8 mouse cellular contexts compared by ENCODE assay signal in the genomic region with DNA sequence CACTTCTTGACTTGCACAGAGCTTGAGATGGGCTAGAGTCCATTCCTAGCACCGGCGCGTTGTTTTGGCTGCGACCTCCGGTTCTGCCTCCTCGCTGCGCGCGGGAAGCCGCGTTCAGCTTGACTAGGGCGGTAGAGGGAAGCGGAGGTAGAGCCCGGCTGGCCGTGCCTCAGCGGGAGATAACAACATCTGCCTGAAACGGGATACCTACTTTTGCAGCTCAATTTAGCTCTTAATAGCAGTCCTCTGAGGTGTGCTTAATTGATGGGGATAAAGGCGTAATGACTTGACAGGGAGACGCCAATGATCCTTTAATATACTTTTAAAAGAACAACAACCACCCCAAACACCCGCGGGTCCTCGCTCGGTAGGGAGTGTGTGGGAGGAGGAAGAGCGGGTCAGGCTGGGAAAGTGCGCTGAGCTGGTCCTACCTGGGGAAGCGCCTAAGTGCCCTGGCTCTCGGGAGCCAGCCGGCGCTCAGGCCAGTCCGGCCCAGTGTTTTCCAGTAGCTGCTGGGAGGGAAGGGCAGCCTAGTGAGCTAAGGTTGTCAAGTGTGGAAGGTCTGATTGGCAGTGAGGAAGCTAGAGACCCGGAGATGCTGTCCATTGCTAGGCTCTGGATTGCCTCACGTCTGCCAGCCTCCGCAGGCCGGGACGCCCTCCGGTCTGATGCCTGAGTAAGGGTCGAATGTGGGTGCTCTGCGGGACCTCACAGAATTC. TPM values are rescaled to one million over a fixed set of nuclear protein-coding genes. Genes with fewer than 3 reads are reported as not detected.
DNase-seq lines count a peak whose midpoint lies in the region; ATAC-seq and TF ChIP-seq lines count a peak whose summit lies in the region.

No protein-coding gene starts in this region.

- no peaks in the 10 kb centered on the region for H3K9me3 ChIP-seq in embryonic facial prominence, embryonic 15.5 days (replicated peaks)
- no peaks in the 10 kb centered on the region for H3K9me3 ChIP-seq in intestine, embryonic 15.5 days
- H3K9me3 ChIP-seq in midbrain, embryonic 11.5 days (ENCODE audit: control insufficient read depth, low read length) = no peaks in the 10 kb centered on the region

- H3K27ac ChIP-seq in left cerebral cortex, adult 2 months = peak overlapping the region; percentile 99
- H3K27ac ChIP-seq in bone marrow macrophage, adult 2 months (ENCODE audit: insufficient read depth, low read depth, low read length) = no peak overlapping the region
- H3K27ac ChIP-seq in embryonic facial prominence, embryonic 15.5 days (replicated peaks) = no peak overlapping the region
- no peak overlapping the region for H3K27ac ChIP-seq in intestine, embryonic 15.5 days
- peak overlapping the region; percentile 61 for H3K27ac ChIP-seq in midbrain, embryonic 11.5 days (ENCODE audit: low read depth, low read length)

- WGBS in embryonic facial prominence, embryonic 15.5 days = 2% methylated on average over 38 of the region's 38 CpGs
- WGBS in intestine, embryonic 15.5 days = 2% methylated on average over 38 of the region's 38 CpGs
- under 1% methylated on average over 38 of the region's 38 CpGs for WGBS in midbrain, embryonic 11.5 days

- no peak for TF ChIP-seq CTCF in left cerebral cortex, adult 2 months (IDR thresholded peaks at IDR 0.05)
- TF ChIP-seq CTCF in bone marrow macrophage, adult 2 months (IDR thresholded peaks at IDR 0.05; ENCODE audit: low read depth, low read length) = no peak

- no peaks in the 10 kb centered on the region for H3K36me3 ChIP-seq in embryonic facial prominence, embryonic 15.5 days
- no peaks in the 10 kb centered on the region for H3K36me3 ChIP-seq in intestine, embryonic 15.5 days
- no peaks in the 10 kb centered on the region for H3K36me3 ChIP-seq in midbrain, embryonic 11.5 days (ENCODE audit: control insufficient read depth, insufficient read depth, low read length)

- H3K4me1 ChIP-seq in bone marrow macrophage, adult 2 months (ENCODE audit: control insufficient read depth, insufficient read depth, low read length) = no peaks in the 10 kb centered on the region
- H3K4me1 ChIP-seq in embryonic facial prominence, embryonic 15.5 days = peaks cover 22% of the 10 kb centered on the region
- peaks cover 7% of the 10 kb centered on the region for H3K4me1 ChIP-seq in intestine, embryonic 15.5 days (replicated peaks)
- peaks cover 46% of the 10 kb centered on the region for H3K4me1 ChIP-seq in midbrain, embryonic 11.5 days (ENCODE audit: control insufficient read depth, insufficient read depth, low read length)

- intact Hi-C loops in left cerebral cortex, adult 2 months (cut with DNase I) = loop anchor here (5.0 kb wide), 1 partner anchor 367 kb away; no protein-coding TSS in a partner anchor

- DNase-seq in left cerebral cortex, adult 2 months (ENCODE audit: extremely low spot score in 1 of 2, low spot score in 2 of 2) = peak in 1 of 2 experiments; percentile 53
- DNase-seq in left cerebral cortex, adult 11 months (ENCODE audit: low spot score) = no peak
- peak; percentile 96 for DNase-seq in midbrain, embryonic 11.5 days (ENCODE audit: low spot score, missing footprints)
- no peak for DNase-seq in gastrocnemius, postnatal 4 days (ENCODE audit: low spot score in 2 of 2)
- no peak for DNase-seq in ovary, adult 18-20 months (ENCODE audit: low spot score)

- peak overlapping the region; percentile 54 for H3K4me3 ChIP-seq in left cerebral cortex, adult 2 months
- 0 out of 2 replicates have a peak overlapping the region, but pooled peaks have one; percentile 18 for H3K4me3 ChIP-seq in bone marrow macrophage, adult 2 months (ENCODE audit: insufficient read depth, low read length)
- H3K4me3 ChIP-seq in embryonic facial prominence, embryonic 15.5 days (replicated peaks) = peak overlapping the region; percentile 37
- peak overlapping the region; percentile 32 for H3K4me3 ChIP-seq in intestine, embryonic 15.5 days (replicated peaks)
- peak overlapping the region; percentile 33 for H3K4me3 ChIP-seq in midbrain, embryonic 11.5 days (ENCODE audit: low read depth, low read length)

- TF ChIP-seq POLR2A in bone marrow macrophage, adult 2 months (IDR thresholded peaks at IDR 0.05; ENCODE audit: borderline replicate concordance, low read depth, low read length) = no peak

- peak; percentile 55; the same call in 1 of the 2 replicates for ATAC-seq in embryonic facial prominence, embryonic 15.5 days (ENCODE audit: insufficient number of reproducible peaks, low FRiP score, low TSS enrichment, low read depth)
- ATAC-seq in intestine, embryonic 15.5 days = peak; percentile 62
- ATAC-seq in midbrain, embryonic 11.5 days (ENCODE audit: low FRiP score) = peak; percentile 54

- H3K4me2 ChIP-seq in embryonic facial prominence, embryonic 15.5 days (replicated peaks) = peak overlapping the region; percentile 59
- peak overlapping the region; percentile 62 for H3K4me2 ChIP-seq in intestine, embryonic 15.5 days (replicated peaks)
- H3K4me2 ChIP-seq in midbrain, embryonic 11.5 days = peak overlapping the region; percentile 77

- no peak overlapping the region for H3K9ac ChIP-seq in embryonic facial prominence, embryonic 15.5 days
- no peak overlapping the region for H3K9ac ChIP-seq in intestine, embryonic 15.5 days
- peak overlapping the region; percentile 67 for H3K9ac ChIP-seq in midbrain, embryonic 11.5 days (ENCODE audit: low read length)

- peaks cover 64% of the 10 kb centered on the region for H3K27me3 ChIP-seq in embryonic facial prominence, embryonic 15.5 days
- peaks cover 46% of the 10 kb centered on the region for H3K27me3 ChIP-seq in intestine, embryonic 15.5 days (replicated peaks)
- H3K27me3 ChIP-seq in midbrain, embryonic 11.5 days (ENCODE audit: control insufficient read depth, insufficient read depth, low read length) = peaks cover 9% of the 10 kb centered on the region; the same call in 1 of the 2 replicates

RNA-seq across cellular contexts. Expression of gene Nr2f1, which starts 10.6 kb away (rescaled TPM):
- total RNA-seq in left cerebral cortex, adult 2 months (2021) = 100 to 1,000 TPM; 118 to 125 TPM
- polyA plus RNA-seq in bone marrow macrophage, adult 2 months (2012; ENCODE audit: insufficient read depth, insufficient read length, missing spikeins) = not detected in 2 replicates
- 14.5 and 18.4 TPM in 2 replicates for polyA plus RNA-seq in embryonic facial prominence, embryonic 15.5 days (2015; fragmentation: Nextera tagmentation; extraction: Ambion mirVana)
- 1.9 and 2.6 TPM in 2 replicates for polyA plus RNA-seq in intestine, embryonic 15.5 days (2015; fragmentation: Nextera tagmentation; extraction: Ambion mirVana)
- polyA plus RNA-seq in midbrain, embryonic 11.5 days (2014; fragmentation: Nextera tagmentation; extraction: Ambion mirVana) = 69.9 and 82.3 TPM in 2 replicates
- total RNA-seq in gastrocnemius, postnatal 4 days (2021) = 1 to 10 TPM; 3.0 to 3.5 TPM

Comparison
In these comparisons a context has a peak if more than half of its experiments do, and no peak if none do; other contexts are left out.
1. H3K27ac ChIP-seq: peak in left cerebral cortex, adult 2 months (single experiment) and midbrain, embryonic 11.5 days (single experiment); none in bone marrow macrophage, adult 2 months (single experiment), embryonic facial prominence, embryonic 15.5 days (single experiment) and intestine, embryonic 15.5 days (single experiment).
2. Peak in every context shown above with its lines, with median percentiles within 50 percentile points of each other: H3K4me3 ChIP-seq, ATAC-seq and H3K4me2 ChIP-seq.